Mouse (Mus musculus) intestine, embryonic 16.5 days (tissue): ENCODE results near the gene Ndufs7. TPM values are rescaled to one million over a fixed set of nuclear protein-coding genes. Genes with fewer than 3 reads are reported as not detected.

Experiments used
- ATAC-seq: fragments of 200-750 bp; cut with Nextera tagmentation; 2 replicates; pipeline ENCODE4 v1.8.0; 2017; ENCODE audit warnings: moderate TSS enrichment, moderate library complexity
- H3K27ac ChIP-seq: fragments of 300-500 bp; sonication (generic); 2 replicates; pipeline ENCODE4 v1.5.1; 2014; ENCODE audit warnings: mild to moderate bottlenecking, low read length
- H3K27me3 ChIP-seq: fragments of 300-500 bp; sonication (generic); replicated peaks from 2 replicates; pipeline ENCODE4 v1.6.1; 2014; ENCODE audit warnings: low read length, control low read depth, mixed read lengths; ENCODE audit not compliant: control insufficient read depth, insufficient read depth
- H3K36me3 ChIP-seq: fragments of 300-500 bp; sonication (generic); 2 replicates; pipeline ENCODE4 v1.6.1; 2014; ENCODE audit warnings: low read length, control low read depth; ENCODE audit not compliant: control insufficient read depth, insufficient read depth
- H3K4me1 ChIP-seq: fragments of 300-500 bp; sonication (generic); 2 replicates; pipeline ENCODE4 v1.6.1; 2014; ENCODE audit warnings: low read length, control low read depth, mixed read lengths; ENCODE audit not compliant: control insufficient read depth, insufficient read depth
- H3K4me2 ChIP-seq: fragments of 300-500 bp; sonication (generic); 2 replicates; pipeline ENCODE4 v1.6.1; 2014; ENCODE audit warnings: low read depth, low read length, control low read depth
- H3K4me3 ChIP-seq: fragments of 300-500 bp; sonication (generic); 2 replicates; pipeline ENCODE4 v1.5.1; 2014; ENCODE audit warnings: mild to moderate bottlenecking, low read length
- H3K9ac ChIP-seq: fragments of 300-500 bp; sonication (generic); 2 replicates; pipeline ENCODE4 v1.6.1; 2014; ENCODE audit warnings: low read depth, low read length
- H3K9me3 ChIP-seq: fragments of 300-500 bp; sonication (generic); 2 replicates; pipeline ENCODE4 v1.6.1; 2016; ENCODE audit warnings: low read length, control low read depth; ENCODE audit not compliant: control insufficient read depth
- WGBS: fragments of 180-500 bp; shearing (Covaris S2); extraction: QIAGEN DNeasy Blood & Tissue Kit; methylation state at CpG from one replicate; pipeline ENCODE4 v1.1.7; 2014; 5-methylcytosine and 5-hydroxymethylcytosine counted together
- polyA plus RNA-seq: library from polyadenylated mRNA; unstranded; fragments of >200 nt; fragmentation: Nextera tagmentation; extraction: Ambion mirVana; gene quantifications from 2 replicates; pipeline ENCODE4 v1.2.1, GENCODE M21; 2015

Ndufs7 gene
- polyA plus RNA-seq, 1 experiment from 2014 or later, result 604 TPM

- Histone ChIP-seq H3K27me3 (no peaks in the 10 kb centered on the region), H3K4me3 (peak overlapping the region; percentile 86), H3K9me3 (no peaks in the 10 kb centered on the region), H3K36me3 (peaks cover 11% of the 10 kb centered on the region), H3K4me2 (peak overlapping the region; percentile 79), H3K9ac (peak overlapping the region; percentile 90; the same call in 1 of the 2 replicates), H3K4me1 (peaks cover 10% of the 10 kb centered on the region), H3K27ac (no peak overlapping the region)
- whole genome bisulfite sequencing, result 79% methylated on average over 4 of the region's 4 CpGs
- no peak for ATAC-seq
Measured at GRCm38 (mm10) chr10:80250573-80250972, 1.7 kb downstream of the Ndufs7 start.

GRCm38 (mm10) chr10:80252011-80252410 is 3.1 kb downstream of the Ndufs7 start:
- Histone ChIP-seq H3K27ac (no peak overlapping the region), H3K4me3 (no peak overlapping the region), H3K9ac (no peak overlapping the region; the same call in 1 of the 2 replicates), H3K4me1 (peaks cover 10% of the 10 kb centered on the region), H3K9me3 (no peaks in the 10 kb centered on the region), H3K27me3 (no peaks in the 10 kb centered on the region), H3K36me3 (peaks cover 15% of the 10 kb centered on the region), H3K4me2 (no peak overlapping the region)
- ATAC-seq, result no peak

- Histone ChIP-seq H3K4me1 (peaks cover 10% of the 10 kb centered on the region), H3K9me3 (no peaks in the 10 kb centered on the region), H3K27me3 (no peaks in the 10 kb centered on the region), H3K36me3 (peaks cover 18% of the 10 kb centered on the region), H3K9ac (no peak overlapping the region; the same call in 1 of the 2 replicates), H3K4me3 (no peak overlapping the region), H3K27ac (no peak overlapping the region), H3K4me2 (no peak overlapping the region)
- no peak for ATAC-seq
- WGBS, result 91% methylated on average over 11 of the region's 11 CpGs
Measured at GRCm38 (mm10) chr10:80252493-80253274, 3.8 kb downstream of the Ndufs7 start.

- H3K36me3 ChIP-seq, result peaks cover 20% of the 10 kb centered on the region
Measured at GRCm38 (mm10) chr10:80253551-80253950, 4.6 kb downstream of the Ndufs7 start.

GRCm38 (mm10) chr10:80254331-80255297 is 5.7 kb downstream of the Ndufs7 start:
- no peak overlapping the region for H3K4me3 ChIP-seq
- H3K27me3 ChIP-seq, result no peaks in the 10 kb centered on the region
- H3K9ac ChIP-seq, result no peak overlapping the region
- 93% methylated on average over 26 of the region's 26 CpGs for WGBS
- H3K9me3 ChIP-seq, result no peaks in the 10 kb centered on the region
- ATAC-seq, result no peak
- H3K4me2 ChIP-seq, result no peak overlapping the region
- H3K36me3 ChIP-seq, result peaks cover 27% of the 10 kb centered on the region
- H3K27ac ChIP-seq, result no peak overlapping the region
- peaks cover 13% of the 10 kb centered on the region for H3K4me1 ChIP-seq

More at GRCm38 (mm10) chr10:80253551-80253950, 4.6 kb downstream of the Ndufs7 start:
- Histone ChIP-seq H3K9me3 (no peaks in the 10 kb centered on the region), H3K4me3 (no peak overlapping the region), H3K9ac (no peak overlapping the region), H3K27me3 (no peaks in the 10 kb centered on the region), H3K4me1 (peaks cover 8% of the 10 kb centered on the region), H3K27ac (no peak overlapping the region), H3K4me2 (no peak overlapping the region)
- 73% methylated on average over 6 of the region's 6 CpGs for WGBS
- no peak for ATAC-seq

GRCm38 (mm10) chr10:80255881-80256535 is 7.1 kb downstream of the Ndufs7 start:
- no peak overlapping the region for H3K4me2 ChIP-seq
- no peak for ATAC-seq
- no peaks in the 10 kb centered on the region for H3K27me3 ChIP-seq
- H3K9me3 ChIP-seq, result no peaks in the 10 kb centered on the region
- peaks cover 27% of the 10 kb centered on the region for H3K36me3 ChIP-seq
- H3K4me3 ChIP-seq, result no peak overlapping the region
- no peak overlapping the region for H3K27ac ChIP-seq
- H3K9ac ChIP-seq, result 0 out of 2 replicates have a peak overlapping the region, but pooled peaks have one; percentile 16
- peaks cover 13% of the 10 kb centered on the region for H3K4me1 ChIP-seq
- WGBS, result 88% methylated on average over 5 of the region's 5 CpGs

GRCm38 (mm10) chr10:80257936-80258335 is 9.0 kb downstream of the Ndufs7 start:
- Histone ChIP-seq H3K4me1 (peaks cover 18% of the 10 kb centered on the region), H3K36me3 (peaks cover 27% of the 10 kb centered on the region), H3K4me2 (no peak overlapping the region), H3K27ac (no peak overlapping the region), H3K4me3 (no peak overlapping the region), H3K27me3 (no peaks in the 10 kb centered on the region), H3K9me3 (no peaks in the 10 kb centered on the region), H3K9ac (0 out of 2 replicates have a peak overlapping the region, but pooled peaks have one; percentile 29)
- no peak for ATAC-seq
- WGBS, result 78% methylated on average over 2 of the region's 2 CpGs

- Histone ChIP-seq H3K4me3 (peak overlapping the region; percentile 61; the same call in 1 of the 2 replicates), H3K27me3 (no peaks in the 10 kb centered on the region), H3K4me2 (peak overlapping the region; percentile 93; the same call in 1 of the 2 replicates), H3K9ac (peak overlapping the region; percentile 78), H3K4me1 (peaks cover 18% of the 10 kb centered on the region), H3K27ac (no peak overlapping the region), H3K36me3 (peaks cover 27% of the 10 kb centered on the region), H3K9me3 (no peaks in the 10 kb centered on the region)
- 85% methylated on average over 14 of the region's 14 CpGs for WGBS
- no peak for ATAC-seq
Measured at GRCm38 (mm10) chr10:80258752-80259462, 10.0 kb downstream of the Ndufs7 start.
